Mouse (Mus musculus) megakaryocyte, embryonic 14.5 days (primary cell): ENCODE measurements around the gene Ccdc124.

Source experiments
- FLI1 ChIP-seq: IDR thresholded peaks from 2 replicates; pipeline ENCODE4 v1.6.1; 2012; ENCODE audit warnings: low read length, inconsistent platforms, mixed read lengths
- GATA1 ChIP-seq: IDR thresholded peaks from 3 replicates; pipeline ENCODE4 v1.6.1; 2012; ENCODE audit warnings: mixed read lengths, low read length, inconsistent platforms, borderline replicate concordance

GRCm38 (mm10) chr8:70892022-70892895 is 18.5 kb upstream of the Ccdc124 start, which contains the start of gene Slc5a5:
- TF ChIP-seq FLI1 (no peak), GATA1 (no peak)
